Mouse (Mus musculus): Measurements from ENCODE around the gene Hist1h2bh.

Gene Hist1h2bh

GRCm38 (mm10) chr13:23501511-23501910 lies 41.7 kb downstream of the Hist1h2bh start:
- DNase-seq: no peak

DNA sequence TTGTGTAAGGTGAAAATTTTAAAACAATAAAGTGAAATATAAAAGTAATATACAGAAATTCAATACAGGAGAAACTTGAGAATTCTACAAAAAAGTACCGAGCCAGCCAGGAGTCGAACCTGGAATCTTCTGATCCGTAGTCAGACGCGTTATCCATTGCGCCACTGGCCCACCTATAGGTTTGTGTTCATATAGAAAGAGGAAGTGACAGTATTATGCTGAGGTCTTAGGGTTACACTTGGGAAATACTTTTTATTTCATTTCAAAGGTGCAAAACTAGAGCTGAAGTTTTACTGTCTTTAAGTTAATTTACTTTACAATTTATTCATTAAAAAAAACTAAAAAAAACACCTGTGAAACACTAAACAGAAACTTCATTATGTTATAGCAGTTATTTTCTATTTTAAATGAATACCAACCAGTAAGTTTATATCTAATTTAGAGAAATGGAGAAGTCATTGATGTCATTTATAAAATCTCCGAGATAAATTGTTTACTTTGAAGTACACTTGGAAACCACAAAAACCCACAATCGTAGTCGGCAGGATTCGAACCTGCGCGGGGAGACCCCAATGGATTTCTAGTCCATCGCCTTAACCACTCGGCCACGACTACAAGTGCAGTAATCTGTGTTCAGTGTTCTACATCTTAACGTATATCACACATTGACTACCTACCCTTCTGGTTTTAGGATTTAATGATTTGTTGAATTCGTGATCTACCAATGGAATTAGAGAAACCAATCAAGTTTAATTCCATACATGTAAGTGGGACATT lies 42.6 kb downstream of the Hist1h2bh start:
- DNase-seq: peak; percentile 14 to 25

DNA sequence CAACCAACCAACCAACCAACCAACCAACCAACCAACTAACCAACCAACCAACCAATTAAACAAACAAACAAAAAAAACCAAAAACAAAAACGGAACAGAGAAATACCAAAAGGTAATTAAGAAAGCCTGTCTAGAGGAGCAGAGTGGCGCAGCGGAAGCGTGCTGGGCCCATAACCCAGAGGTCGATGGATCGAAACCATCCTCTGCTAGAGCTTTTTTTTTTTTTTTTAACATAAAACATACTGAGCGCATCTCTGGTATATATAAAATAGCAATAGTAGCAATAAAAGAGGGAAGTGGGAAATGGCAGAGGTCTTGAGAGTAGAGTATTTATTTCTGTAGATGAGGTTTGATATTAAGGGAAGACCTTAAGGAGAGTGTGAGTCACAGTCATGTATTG lies 43.2 kb downstream of the Hist1h2bh start:
- no peak for DNase-seq

DNA sequence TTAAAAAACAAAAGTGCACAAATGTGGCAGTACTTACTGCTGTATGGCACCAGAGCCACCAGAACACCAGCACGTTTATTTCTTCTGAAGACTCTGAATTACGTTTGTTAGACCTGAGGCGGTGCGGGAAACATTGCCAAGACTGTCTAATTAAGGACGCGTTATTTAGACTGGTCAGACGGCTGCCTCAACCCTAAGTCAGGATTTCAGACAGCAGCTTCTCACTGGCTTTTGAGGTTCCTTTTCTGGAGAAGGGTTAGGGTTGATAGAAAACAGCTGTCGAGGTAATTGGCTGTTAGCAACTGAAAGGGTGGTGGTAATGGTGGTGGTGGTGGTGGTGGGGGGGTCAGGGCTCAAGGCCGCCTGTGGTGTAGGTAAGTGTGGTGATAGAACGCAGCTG lies 44.5 kb downstream of the Hist1h2bh start:
- DNase-seq: no peak

DNA sequence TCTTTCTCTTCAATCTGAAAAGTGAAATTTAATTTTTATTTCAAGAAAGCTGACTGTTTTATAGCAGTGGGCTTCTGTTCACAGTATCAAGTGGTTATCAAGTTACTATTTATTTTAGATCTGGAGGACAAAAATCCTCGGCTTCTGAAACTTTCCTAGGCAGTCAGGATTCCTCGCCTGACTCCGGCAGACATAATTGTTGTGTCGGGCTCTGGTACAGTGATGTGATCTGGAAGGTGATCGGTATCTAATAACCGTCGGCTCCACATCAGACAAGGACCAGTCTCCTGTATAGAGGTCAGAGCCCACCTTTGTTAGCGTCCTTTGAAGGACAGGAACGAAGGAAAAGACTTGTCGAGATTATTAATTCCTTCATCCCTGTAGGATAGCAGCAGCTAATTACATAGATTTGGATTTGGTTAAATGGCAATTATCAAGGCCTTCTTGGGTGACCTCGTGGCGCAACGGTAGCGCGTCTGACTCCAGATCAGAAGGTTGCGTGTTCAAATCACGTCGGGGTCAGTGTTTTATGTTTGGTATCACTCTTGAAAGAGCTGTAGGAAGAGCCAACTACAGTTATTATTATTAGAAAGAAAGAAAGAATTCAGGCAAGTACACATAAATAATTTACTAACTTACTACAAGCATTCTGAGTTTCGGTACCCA lies 45.4 kb downstream of the Hist1h2bh start:
- no peak for DNase-seq

GRCm38 (mm10) chr13:23495526-23495925 lies 47.7 kb downstream of the Hist1h2bh start:
- no peak for DNase-seq

GRCm38 (mm10) chr13:23491990-23492389 lies 51.2 kb downstream of the Hist1h2bh start:
- no peak for DNase-seq
